Mouse (Mus musculus) heart, postnatal 0 days (tissue): ENCODE measurements at regions not wholly inside any gene's neighbourhood (a gene's known extent, or its start where the extent isn't known, plus 50 kb on each side); places are given as distances from the start of the nearest gene placed in this dataset.

Source experiments
- ATAC-seq: fragments of 200-750 bp; cut with Nextera tagmentation; 2 replicates; pipeline ENCODE4 v1.8.0; 2017; ENCODE audit warnings: low read depth, moderate number of reproducible peaks, moderate library complexity; ENCODE audit not compliant: insufficient read depth
- DNase-seq: peaks from one replicate; pipeline ENCODE4 v3.0.0-alpha.2; 2016; ENCODE audit warnings: low spot score
- H3K27ac ChIP-seq: fragments of 300-500 bp; sonication (generic); 2 replicates; pipeline ENCODE4 v1.5.1; 2014; ENCODE audit warnings: low read depth, mild to moderate bottlenecking
- H3K27me3 ChIP-seq: fragments of 300-500 bp; sonication (generic); 2 replicates; pipeline ENCODE4 v1.6.1; 2014; ENCODE audit warnings: low read length, mixed read lengths; ENCODE audit not compliant: control insufficient read depth, insufficient read depth
- H3K36me3 ChIP-seq: fragments of 300-500 bp; sonication (generic); replicated peaks from 2 replicates; pipeline ENCODE4 v1.6.1; 2014; ENCODE audit warnings: low read length, mixed read lengths; ENCODE audit not compliant: control insufficient read depth, insufficient read depth
- H3K4me1 ChIP-seq: fragments of 300-500 bp; sonication (generic); 2 replicates; pipeline ENCODE4 v1.6.1; 2014; ENCODE audit warnings: antibody characterized with exemption; ENCODE audit not compliant: control insufficient read depth, insufficient read depth
- H3K4me2 ChIP-seq: fragments of 300-500 bp; sonication (generic); 2 replicates; pipeline ENCODE4 v1.6.1; 2014; ENCODE audit warnings: low read depth, mild to moderate bottlenecking, low read length, moderate library complexity
- H3K4me3 ChIP-seq: fragments of 300-500 bp; sonication (generic); 2 replicates; pipeline ENCODE4 v1.5.1; 2014; ENCODE audit warnings: low read depth, low read length
- H3K9ac ChIP-seq: fragments of 300-500 bp; sonication (generic); replicated peaks from 2 replicates; pipeline ENCODE4 v1.6.1; 2014; ENCODE audit warnings: low read depth, low read length, mixed read lengths
- H3K9me3 ChIP-seq: fragments of 300-500 bp; sonication (generic); replicated peaks from 2 replicates; pipeline ENCODE4 v1.6.1; 2016; ENCODE audit warnings: low read length; ENCODE audit not compliant: control insufficient read depth
- CTCF ChIP-seq: IDR thresholded peaks from 2 replicates; pipeline ENCODE4 v1.5.1; 2016; ENCODE audit warnings: antibody characterized with exemption, control low read depth, low read depth
- EP300 ChIP-seq: IDR thresholded peaks from 2 replicates; pipeline ENCODE4 v1.6.1; 2016; ENCODE audit warnings: antibody characterized with exemption, low read depth
- WGBS: fragments of 180-500 bp; shearing (Covaris S2); extraction: QIAGEN DNeasy Blood & Tissue Kit; methylation state at CpG from one replicate; pipeline ENCODE4 v1.1.7; 2014; 5-methylcytosine and 5-hydroxymethylcytosine counted together

DNA sequence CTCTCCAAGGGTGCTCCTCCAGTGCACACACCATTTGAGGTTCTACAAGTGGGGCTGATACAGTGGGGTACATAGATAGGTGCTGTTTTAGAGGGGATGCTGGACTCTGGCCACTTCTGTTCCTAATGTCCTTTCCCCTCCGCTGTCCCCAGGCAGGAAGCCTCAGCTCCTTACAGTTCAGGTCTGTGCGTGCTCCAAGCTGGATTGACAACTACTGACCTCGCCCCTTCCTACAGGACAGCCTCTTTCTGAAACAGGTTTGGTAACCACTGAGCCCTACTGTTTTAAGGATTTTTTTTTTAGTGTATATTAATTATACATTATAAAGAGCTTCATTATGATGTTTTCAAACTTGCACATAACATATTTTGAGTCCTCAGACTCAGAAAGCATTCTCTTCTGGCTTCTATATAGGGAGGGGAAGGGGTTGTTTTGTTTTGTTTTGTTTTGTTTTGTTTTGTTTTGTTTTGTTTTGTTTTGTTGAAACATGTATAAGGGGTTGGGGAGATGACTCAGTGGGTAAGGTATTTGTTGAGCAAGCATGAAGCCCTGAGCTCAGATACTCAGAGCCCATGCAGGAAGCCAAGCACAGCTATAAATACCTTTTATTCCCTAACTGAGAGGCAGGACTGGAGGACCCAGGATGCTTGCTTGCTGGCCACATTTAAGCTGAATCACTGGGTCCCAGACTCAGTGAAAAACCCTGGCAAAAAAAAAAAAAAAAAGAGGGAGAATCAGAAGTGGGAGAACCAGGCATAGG, 81.4 kb upstream of the Hand1 start:
- 72% methylated on average over 3 of the region's 3 CpGs for WGBS
- DNase-seq (no peak), ATAC-seq (no peak)
- Histone ChIP-seq H3K4me2 (no peak overlapping the region), H3K27me3 (no peaks in the 10 kb centered on the region), H3K4me3 (no peak overlapping the region), H3K4me1 (peaks cover 7% of the 10 kb centered on the region; the same call in 1 of the 2 replicates), H3K9ac (no peak overlapping the region), H3K36me3 (no peaks in the 10 kb centered on the region), H3K9me3 (no peaks in the 10 kb centered on the region), H3K27ac (no peak overlapping the region)
- no peak for TF ChIP-seq CTCF
- no peak for TF ChIP-seq EP300

DNA sequence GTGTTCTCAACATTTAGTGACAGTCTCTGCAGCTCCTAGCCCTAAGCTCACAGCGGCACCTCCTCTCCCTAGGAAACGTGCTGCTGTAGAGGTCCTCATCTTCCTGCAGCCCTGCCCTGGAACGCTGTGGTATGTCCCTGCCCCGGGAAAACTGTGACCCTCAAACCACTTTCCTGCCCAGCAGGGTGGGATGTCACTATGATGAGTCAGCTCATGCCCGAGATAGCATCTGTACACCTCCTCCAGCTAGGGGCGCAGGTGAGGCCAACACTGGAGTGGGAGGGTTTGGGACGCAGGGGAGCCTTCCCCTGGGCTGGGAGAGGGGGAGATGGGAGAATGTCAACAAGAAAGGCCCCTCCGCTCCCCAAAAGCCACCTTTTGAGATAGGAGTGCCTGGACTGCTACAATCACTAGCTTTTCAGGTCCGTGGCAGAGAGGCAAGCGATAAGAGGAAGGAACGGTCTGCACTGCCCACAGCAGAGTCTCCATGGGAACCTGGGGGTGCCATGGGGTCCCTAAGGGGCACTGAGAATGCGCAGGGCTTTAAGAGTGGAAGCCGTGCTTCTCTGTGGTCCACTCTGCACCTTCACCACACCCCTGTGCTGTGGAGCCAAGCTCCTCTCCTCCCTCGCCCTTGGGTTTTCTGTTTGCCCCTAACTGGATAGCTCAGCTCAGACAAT, 80.5 kb upstream of the Hand1 start:
- ATAC-seq (no peak), DNase-seq (no peak)
- no peak overlapping the region for H3K27ac ChIP-seq
- H3K27me3 ChIP-seq = no peaks in the 10 kb centered on the region
- 40% methylated on average over 14 of the region's 14 CpGs for WGBS
- no peak for TF ChIP-seq EP300
- TF ChIP-seq CTCF = no peak
- H3K9ac ChIP-seq = no peak overlapping the region
- H3K4me3 ChIP-seq = no peak overlapping the region
- no peaks in the 10 kb centered on the region for H3K9me3 ChIP-seq
- H3K4me2 ChIP-seq = no peak overlapping the region
- H3K4me1 ChIP-seq = peaks cover 7% of the 10 kb centered on the region; the same call in 1 of the 2 replicates
- H3K36me3 ChIP-seq = no peaks in the 10 kb centered on the region

DNA sequence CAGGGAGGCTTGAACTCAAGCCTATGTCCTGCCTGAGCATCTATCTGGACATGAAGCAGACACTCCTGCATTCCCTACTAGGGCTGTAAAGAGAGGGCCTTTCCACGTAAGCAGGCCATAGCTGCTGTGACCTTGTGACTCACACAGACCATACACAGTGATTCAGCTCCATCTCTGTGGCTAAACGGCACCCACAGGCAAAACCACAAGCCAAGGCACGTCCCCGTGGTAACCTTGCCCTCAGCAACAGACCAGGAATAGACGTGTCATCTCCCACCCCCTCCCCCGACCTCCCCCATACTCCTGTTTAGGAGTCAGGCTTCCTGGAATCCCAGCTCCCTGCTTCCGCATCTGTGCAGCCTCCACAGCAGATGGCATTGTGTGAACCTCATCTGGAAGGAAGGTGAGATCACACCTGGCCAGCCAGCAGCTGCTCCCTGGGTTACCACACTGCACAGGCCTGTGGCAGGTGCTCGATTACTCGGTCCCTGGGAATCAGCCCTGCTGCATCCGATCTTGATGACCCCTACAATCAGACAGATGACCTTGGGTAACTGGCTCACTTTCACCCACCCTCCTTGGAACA, 79.2 kb upstream of the Hand1 start:
- peaks cover 7% of the 10 kb centered on the region; the same call in 1 of the 2 replicates for H3K4me1 ChIP-seq
- H3K4me2 ChIP-seq = no peak overlapping the region
- H3K4me3 ChIP-seq = no peak overlapping the region
- H3K27me3 ChIP-seq = no peaks in the 10 kb centered on the region
- no peaks in the 10 kb centered on the region for H3K36me3 ChIP-seq
- DNase-seq = no peak
- no peak overlapping the region for H3K9ac ChIP-seq
- TF ChIP-seq EP300 (no peak), CTCF (no peak)
- H3K9me3 ChIP-seq = no peaks in the 10 kb centered on the region
- no peak for ATAC-seq
- no peak overlapping the region for H3K27ac ChIP-seq
- 33% methylated on average over 10 of the region's 10 CpGs for WGBS

DNA sequence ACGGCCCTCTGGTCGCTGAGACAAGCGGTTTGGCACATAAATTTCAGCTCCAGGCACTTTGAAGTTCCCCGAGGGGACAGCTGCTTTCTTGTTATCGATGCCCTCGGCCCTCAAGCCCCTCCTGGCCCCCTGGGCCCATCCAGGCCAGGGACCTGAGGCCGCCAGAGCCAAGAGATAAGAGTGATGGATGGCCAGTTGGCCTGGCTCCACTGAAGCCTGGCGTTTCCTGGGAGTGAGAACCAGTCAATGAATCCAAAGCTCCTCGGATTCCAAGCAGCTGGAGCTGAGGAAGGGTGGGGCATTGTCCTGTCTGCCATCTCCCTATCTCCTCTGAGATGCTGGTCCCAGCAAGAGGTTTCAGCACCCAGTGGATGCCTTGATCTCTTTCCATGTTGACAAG, 71.6 kb upstream of the Hand1 start:
- Histone ChIP-seq H3K4me1 (no peaks in the 10 kb centered on the region), H3K27ac (no peak overlapping the region), H3K9me3 (no peaks in the 10 kb centered on the region), H3K4me2 (no peak overlapping the region), H3K4me3 (no peak overlapping the region), H3K27me3 (no peaks in the 10 kb centered on the region), H3K36me3 (no peaks in the 10 kb centered on the region), H3K9ac (no peak overlapping the region)
- no peak for DNase-seq
- WGBS = 11% methylated on average over 9 of the region's 9 CpGs
- no peak for ATAC-seq
- TF ChIP-seq CTCF = no peak
- no peak for TF ChIP-seq EP300

DNA sequence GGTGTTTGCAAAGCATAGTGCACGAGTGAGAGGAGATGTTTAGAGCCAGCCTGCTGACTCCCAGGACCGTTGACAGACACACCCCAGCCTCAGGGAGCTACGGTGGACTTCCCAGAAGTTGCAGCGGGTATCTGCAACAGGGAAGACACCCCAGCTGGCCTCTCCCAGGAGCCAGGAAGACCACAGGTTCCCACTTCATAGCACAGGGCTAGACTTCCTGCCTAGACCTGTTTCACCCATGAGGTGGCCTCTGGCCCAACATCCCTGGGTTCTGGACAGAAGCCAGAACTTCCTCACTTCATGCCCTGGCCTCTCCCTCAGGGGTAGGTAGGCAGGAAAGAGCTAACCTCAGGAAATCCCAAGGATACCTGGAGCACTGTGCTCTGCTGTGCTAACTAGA, 66.7 kb upstream of the Hand1 start:
- H3K36me3 ChIP-seq = no peaks in the 10 kb centered on the region
- no peaks in the 10 kb centered on the region for H3K27me3 ChIP-seq
- no peak overlapping the region for H3K9ac ChIP-seq
- DNase-seq = no peak
- TF ChIP-seq CTCF (no peak), EP300 (no peak)
- H3K4me1 ChIP-seq = no peaks in the 10 kb centered on the region
- 19% methylated on average over 4 of the region's 4 CpGs for WGBS
- H3K27ac ChIP-seq = no peak overlapping the region
- H3K4me2 ChIP-seq = no peak overlapping the region
- ATAC-seq = no peak
- no peaks in the 10 kb centered on the region for H3K9me3 ChIP-seq
- no peak overlapping the region for H3K4me3 ChIP-seq
